Mouse (Mus musculus) duodenum, adult 2 months (tissue): ENCODE data around the gene Vps18. TPM values are rescaled to one million over a fixed set of nuclear protein-coding genes. Genes with fewer than 3 reads are reported as not detected.

ENCODE experiments used
- polyA plus RNA-seq: library from polyadenylated mRNA; depleted of rRNA; stranded (reverse); fragments of >200 nt; gene quantifications from 2 replicates; pipeline ENCODE4 v1.2.3, GENCODE M21; 2012; ENCODE audit warnings: low replicate concordance; rRNA removed

Gene Vps18
- 17.3 and 20.0 TPM in 2 replicates for polyA plus RNA-seq

DNA sequence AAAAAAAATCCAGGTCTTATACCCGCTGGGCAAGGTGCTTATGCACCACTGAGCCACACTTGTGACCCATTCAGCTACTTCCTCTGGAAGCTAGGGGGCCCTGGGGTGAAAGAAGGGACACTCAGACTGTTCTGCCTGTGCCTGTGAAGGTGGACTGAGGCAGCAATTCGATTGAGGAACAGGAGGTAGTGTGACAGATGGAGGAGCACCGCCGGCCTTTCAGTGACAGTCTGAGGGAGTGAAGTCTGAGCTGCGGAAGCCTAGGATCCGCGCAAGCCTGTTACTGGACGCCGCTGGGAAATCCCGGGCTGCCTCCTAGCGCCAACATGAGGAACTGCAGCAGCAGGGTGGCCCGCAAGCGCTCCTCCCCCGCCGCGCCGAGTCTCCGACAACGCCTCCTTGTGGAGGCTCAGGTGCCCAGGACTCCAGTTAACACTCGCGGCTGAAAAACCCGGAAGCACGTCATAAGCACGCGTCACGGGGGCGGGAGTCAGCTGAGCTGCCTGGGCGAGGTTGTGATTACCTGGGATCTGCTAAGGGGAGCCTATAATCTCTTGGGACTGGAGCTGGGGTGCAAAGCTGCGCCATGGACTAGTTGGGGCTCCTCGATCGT, at the start of gene Vps18:
Gene Vps18 (plus strand): TSS at position 471 of the 613 bp plus-strand sequence.

DNA sequence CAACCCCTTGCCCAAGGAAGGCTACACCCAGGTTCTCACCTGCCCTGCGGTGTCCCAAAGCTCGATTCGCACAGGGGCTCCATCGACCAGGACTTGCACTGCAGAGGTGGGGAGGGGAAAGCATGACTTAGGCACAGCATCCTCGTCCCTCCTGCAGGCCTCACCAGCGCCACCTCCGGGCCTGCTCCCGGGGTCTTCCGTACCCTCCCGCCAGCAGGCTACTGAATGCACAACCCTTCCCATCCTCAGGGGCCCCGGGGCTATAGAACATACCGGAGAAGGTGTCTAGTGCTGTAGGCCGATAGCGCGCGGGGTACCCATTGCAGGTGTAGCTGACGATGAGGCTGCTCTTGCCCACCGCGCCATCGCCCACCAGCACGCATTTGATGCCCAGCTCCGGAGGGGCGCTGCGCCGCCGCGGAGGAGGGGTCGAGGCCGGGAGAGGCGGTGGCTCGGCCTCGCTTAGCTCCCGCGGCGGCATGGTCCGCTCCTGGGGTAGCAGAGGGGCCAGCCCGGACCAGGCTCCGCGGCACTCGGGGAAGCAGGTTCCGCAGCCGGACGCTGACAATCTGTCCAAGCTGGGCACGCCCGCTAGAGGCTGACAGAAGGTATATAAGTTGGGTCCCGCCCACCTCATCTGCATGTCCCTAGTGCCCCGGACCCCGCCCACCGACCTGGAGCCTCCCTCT, 17.8 kb upstream of the Vps18 start, which contains the start of gene Rhov:
Gene Rhov (minus strand): TSS at position 630 of the 689 bp plus-strand sequence.

DNA sequence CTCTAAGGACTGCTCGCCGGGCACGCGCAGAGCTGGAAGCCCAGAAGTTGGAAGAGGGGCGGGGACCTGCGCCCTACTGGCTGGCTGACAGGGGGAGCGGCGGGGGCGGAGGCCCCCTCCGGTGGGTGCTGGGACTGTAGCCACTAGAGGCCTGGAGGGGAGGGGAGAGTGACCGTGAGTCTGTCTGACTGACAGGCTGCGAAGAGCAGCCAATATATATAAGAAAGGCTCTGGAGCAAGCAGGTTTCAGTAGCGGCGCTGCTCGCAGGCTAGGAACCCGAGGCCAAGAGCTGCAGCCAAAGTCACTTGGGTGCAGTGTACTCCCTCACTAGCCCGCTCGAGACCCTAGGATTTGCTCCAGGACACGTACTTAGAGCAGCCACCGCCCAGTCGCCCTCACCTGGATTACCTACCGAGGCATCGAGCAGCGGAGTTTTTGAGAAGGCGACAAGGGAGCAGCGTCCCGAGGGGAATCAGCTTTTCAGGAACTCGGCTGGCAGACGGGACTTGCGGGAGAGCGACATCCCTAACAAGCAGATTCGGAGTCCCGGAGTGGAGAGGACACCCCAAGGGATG, 37.1 kb downstream of the Vps18 start, which contains the start of gene Dll4:
Gene Dll4 (plus strand): TSS at position 217 of the 576 bp plus-strand sequence.

Other genes with a start within 250 kb of the Vps18 start
- gene Knl1, start 241.6 kb upstream of the Vps18 start, polyA plus RNA-seq, result 0.12 and 0.16 TPM in 2 replicates
- 4.1 and 4.2 TPM in 2 replicates for gene Rad51, start 175.9 kb upstream of the Vps18 start, polyA plus RNA-seq
- gene Rmdn3, start 131.7 kb upstream of the Vps18 start, polyA plus RNA-seq, result 26.8 and 50.3 TPM in 2 replicates
- gene Gchfr, start 121.0 kb upstream of the Vps18 start, polyA plus RNA-seq, result 32.5 and 153 TPM in 2 replicates
- gene Gm14137, start 114.2 kb upstream of the Vps18 start, polyA plus RNA-seq, result 0.04 and 0.06 TPM in 2 replicates
- 29.4 and 36.1 TPM in 2 replicates for gene Zfyve19, start 80.1 kb upstream of the Vps18 start, polyA plus RNA-seq
- gene Dnajc17, start 79.9 kb upstream of the Vps18 start, polyA plus RNA-seq, result 2.9 and 3.1 TPM in 2 replicates
- gene Ppp1r14d, start 58.8 kb upstream of the Vps18 start, polyA plus RNA-seq, result 106 and 267 TPM in 2 replicates
- 134 and 359 TPM in 2 replicates for gene Spint1, start 51.4 kb upstream of the Vps18 start, polyA plus RNA-seq
- 2.0 and 3.7 TPM in 2 replicates for gene Rhov, start 17.5 kb upstream of the Vps18 start, polyA plus RNA-seq
- 9.4 and 13.5 TPM in 2 replicates for gene Dll4, start 37.0 kb downstream of the Vps18 start, polyA plus RNA-seq
- gene Chac1, start 62.5 kb downstream of the Vps18 start, polyA plus RNA-seq, result 1.3 and 5.3 TPM in 2 replicates
- 4.2 TPM in 2 replicates for gene Ino80, start 188.9 kb downstream of the Vps18 start, polyA plus RNA-seq